Mouse (Mus musculus) embryonic fibroblast, embryonic 13.5 days (primary cell): ENCODE measurements around the gene Zic1. TPM values are rescaled to one million over a fixed set of nuclear protein-coding genes. Genes with fewer than 3 reads are reported as not detected.

ENCODE experiments used
- H3K27ac ChIP-seq: 2 replicates; pipeline ENCODE4 v1.5.1; 2012; ENCODE audit warnings: low read length, control low read depth, inconsistent platforms; ENCODE audit not compliant: insufficient read depth
- H3K4me1 ChIP-seq: 2 replicates; pipeline ENCODE4 v1.6.1; 2011; ENCODE audit warnings: low read length; ENCODE audit not compliant: control insufficient read depth, insufficient read depth
- H3K4me3 ChIP-seq: 2 replicates; pipeline ENCODE4 v1.5.1; 2011; ENCODE audit warnings: mild to moderate bottlenecking, control low read depth, low read length; ENCODE audit not compliant: insufficient read depth
- CTCF ChIP-seq: IDR thresholded peaks from 2 replicates; pipeline ENCODE4 v1.5.1; 2011; ENCODE audit warnings: mild to moderate bottlenecking, control low read depth, low read length, moderate library complexity, borderline replicate concordance; ENCODE audit not compliant: insufficient read depth
- POLR2A ChIP-seq: IDR thresholded peaks from 2 replicates; pipeline ENCODE4 v1.6.1; 2011; ENCODE audit warnings: low read depth, mild to moderate bottlenecking, control low read depth, low read length, moderate library complexity
- polyA plus RNA-seq: library from polyadenylated mRNA; stranded (reverse); fragments of >200 nt; gene quantifications from 2 replicates; pipeline ENCODE4 v1.2.4, GENCODE M21; 2011; ENCODE audit warnings: low read depth; ENCODE audit not compliant: missing spikeins, insufficient read length

Gene Zic1
- polyA plus RNA-seq, 1 experiment: 8.9 TPM

DNA sequence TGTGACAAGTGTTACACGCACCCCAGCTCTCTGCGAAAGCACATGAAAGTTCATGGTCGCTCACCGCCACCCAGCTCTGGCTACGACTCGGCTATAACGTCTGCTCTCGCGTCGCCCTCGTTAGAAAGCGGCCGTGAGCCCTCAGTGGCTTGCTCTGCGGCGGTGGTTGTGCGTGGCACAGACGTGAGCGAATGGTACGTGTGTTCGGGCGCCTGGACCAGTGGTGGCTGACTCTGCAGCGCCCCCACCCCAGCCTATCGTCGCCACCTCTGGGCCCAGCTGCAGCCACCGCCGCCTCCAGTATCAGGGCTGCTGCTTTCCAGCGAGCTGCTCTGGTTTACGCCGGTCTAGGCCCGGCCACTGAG is 18.5 kb upstream of the Zic1 start:
- no peak overlapping the region for H3K4me3 ChIP-seq
- H3K4me1 ChIP-seq: no peaks in the 10 kb centered on the region
- TF ChIP-seq CTCF (no peak), POLR2A (no peak)
- H3K27ac ChIP-seq: no peak overlapping the region

GRCm38 (mm10) chr9:91383441-91384135 is 18.0 kb upstream of the Zic1 start:
- no peaks in the 10 kb centered on the region; the same call in 1 of the 2 replicates for H3K4me1 ChIP-seq
- H3K27ac ChIP-seq: no peak overlapping the region
- TF ChIP-seq CTCF: no peak
- TF ChIP-seq POLR2A: no peak
- H3K4me3 ChIP-seq: no peak overlapping the region

DNA sequence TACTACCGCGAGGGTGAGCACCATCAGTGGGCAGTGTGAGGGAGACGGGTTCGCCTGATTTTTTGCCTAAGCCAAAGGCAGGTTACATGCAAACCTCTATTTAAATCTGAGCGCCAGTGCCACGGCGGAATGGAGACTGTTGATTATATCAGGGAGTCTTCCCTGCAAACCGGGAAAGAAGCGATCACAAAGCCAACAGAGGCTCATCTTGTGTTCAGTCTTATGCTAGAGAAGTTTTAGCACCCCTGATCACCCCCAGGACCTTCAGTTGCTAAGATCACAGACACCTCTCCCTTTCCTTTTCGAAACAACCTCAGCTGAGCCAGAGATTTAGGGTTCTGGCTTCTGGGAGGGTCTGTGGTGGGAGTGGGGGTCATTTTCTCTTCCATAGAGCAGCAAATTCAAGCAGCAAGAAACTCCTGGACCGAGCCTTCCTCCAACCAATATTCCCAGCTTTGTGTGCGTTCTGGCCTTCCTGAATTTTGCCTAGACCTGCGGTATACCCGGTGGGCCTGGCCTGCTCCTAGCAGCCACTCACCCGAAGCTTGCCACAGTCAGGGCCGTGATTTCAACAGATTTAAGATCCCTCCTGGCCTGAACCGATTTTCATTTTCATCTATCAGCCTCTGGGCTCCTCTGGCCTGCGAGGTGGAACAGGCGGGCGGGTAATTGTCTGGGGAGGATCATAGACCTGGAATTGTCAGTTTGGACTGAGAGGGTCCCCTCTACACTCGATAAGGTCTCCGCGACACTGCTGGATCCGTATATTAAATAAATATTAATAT is 17.1 kb upstream of the Zic1 start:
- Histone ChIP-seq H3K4me1 (no peaks in the 10 kb centered on the region; the same call in 1 of the 2 replicates), H3K27ac (no peak overlapping the region), H3K4me3 (no peak overlapping the region)
- TF ChIP-seq CTCF (no peak), POLR2A (no peak)

GRCm38 (mm10) chr9:91382111-91382379 is 16.4 kb upstream of the Zic1 start:
- TF ChIP-seq CTCF: no peak
- no peak for TF ChIP-seq POLR2A
- no peak overlapping the region for H3K27ac ChIP-seq

DNA sequence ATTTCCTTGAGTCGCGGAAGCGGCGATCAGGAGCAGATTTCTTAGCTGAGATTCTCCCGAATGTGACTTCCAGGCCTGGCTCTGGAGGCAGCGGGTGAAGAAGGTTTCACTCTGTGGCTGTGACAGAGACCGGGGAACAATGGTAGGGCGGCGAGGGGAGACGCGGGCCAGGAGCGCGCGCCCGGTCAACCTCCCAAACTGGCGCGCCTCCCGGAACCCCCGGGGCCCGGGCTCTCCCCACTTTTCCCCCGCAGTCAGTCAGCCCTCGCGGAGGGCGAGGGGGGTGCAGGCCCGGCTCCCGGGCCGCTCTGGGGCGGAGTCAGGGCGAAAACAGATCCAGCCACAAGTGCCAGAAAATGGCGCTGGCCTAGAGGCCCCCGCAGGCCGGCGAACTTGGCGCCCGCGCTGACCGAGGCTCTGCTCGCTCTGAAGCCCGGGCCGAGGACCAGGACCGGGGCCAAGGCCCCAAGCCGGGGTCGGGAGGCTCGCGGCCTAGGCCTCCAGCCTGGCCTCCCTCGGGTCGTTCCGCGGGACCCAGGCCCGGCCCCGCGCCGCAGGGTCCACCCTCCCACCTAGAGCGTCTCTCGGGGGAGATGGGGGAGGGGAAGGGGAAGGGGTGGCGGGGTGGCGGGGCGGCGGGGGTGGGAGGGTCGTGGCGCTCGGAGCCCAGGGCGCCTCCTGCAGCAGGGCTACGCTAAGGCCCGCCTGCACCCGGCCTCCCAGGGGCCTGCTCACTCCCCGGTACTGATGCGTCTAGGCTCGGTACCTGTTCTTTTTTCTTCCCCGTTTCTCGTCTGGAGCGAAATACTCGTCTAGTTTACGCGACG is 15.9 kb upstream of the Zic1 start:
- Histone ChIP-seq H3K4me1 (no peaks in the 10 kb centered on the region; the same call in 1 of the 2 replicates), H3K27ac (no peak overlapping the region), H3K4me3 (peak overlapping the region; percentile 53)
- no peak for TF ChIP-seq POLR2A
- no peak for TF ChIP-seq CTCF

More at GRCm38 (mm10) chr9:91382111-91382379, 16.4 kb upstream of the Zic1 start:
- no peak overlapping the region for H3K4me3 ChIP-seq
- no peaks in the 10 kb centered on the region; the same call in 1 of the 2 replicates for H3K4me1 ChIP-seq

DNA sequence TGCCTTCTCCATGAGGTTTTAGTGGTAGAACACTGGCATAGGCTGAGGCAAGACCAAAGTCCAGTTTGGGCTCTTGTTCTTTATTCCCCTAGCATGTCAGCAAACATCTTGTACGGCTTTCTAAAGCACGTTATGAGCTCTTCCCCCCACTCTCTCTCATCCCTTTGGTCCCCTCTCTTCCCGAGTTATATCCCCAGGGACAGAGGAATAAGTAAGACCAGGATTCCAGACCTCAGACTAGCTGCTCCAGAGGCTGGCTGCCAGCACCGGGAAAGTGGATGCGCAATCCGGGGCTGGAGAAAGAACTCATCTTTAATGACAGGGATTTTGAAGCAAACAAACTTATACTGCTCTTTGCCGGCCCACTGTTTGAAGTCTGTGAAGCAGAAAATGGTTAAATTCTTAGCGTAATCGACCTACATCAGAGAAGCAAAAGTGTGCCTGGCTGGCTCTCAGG is 14.9 kb upstream of the Zic1 start:
- Histone ChIP-seq H3K27ac (no peak overlapping the region), H3K4me3 (peak overlapping the region; percentile 16), H3K4me1 (no peaks in the 10 kb centered on the region; the same call in 1 of the 2 replicates)
- TF ChIP-seq CTCF (no peak), POLR2A (no peak)

- TF ChIP-seq CTCF (no peak), POLR2A (no peak)
- Histone ChIP-seq H3K4me1 (no peaks in the 10 kb centered on the region; the same call in 1 of the 2 replicates), H3K4me3 (peak overlapping the region; percentile 16; the same call in 1 of the 2 replicates), H3K27ac (no peak overlapping the region)
These were observed 14.3 kb upstream of the Zic1 start for GRCm38 (mm10) chr9:91379781-91380457.

- H3K4me1 ChIP-seq: no peaks in the 10 kb centered on the region; the same call in 1 of the 2 replicates
- no peak overlapping the region for H3K4me3 ChIP-seq
- TF ChIP-seq POLR2A: no peak
- no peak for TF ChIP-seq CTCF
- H3K27ac ChIP-seq: no peak overlapping the region
These were observed 13.7 kb upstream of the Zic1 start for GRCm38 (mm10) chr9:91379300-91379635.
